Mouse (Mus musculus) mammary gland, adult 2 months (tissue): Measurements from ENCODE around the gene Nr2f6. TPM values are rescaled to one million over a fixed set of nuclear protein-coding genes. Genes with fewer than 3 reads are reported as not detected.

Source experiments
- polyA plus RNA-seq: library from polyadenylated mRNA; depleted of rRNA; stranded (reverse); fragments of >200 nt; gene quantifications from 2 replicates; pipeline ENCODE4 v1.2.3, GENCODE M21; 2012; ENCODE audit warnings: low replicate concordance; rRNA removed

The Nr2f6 gene
- polyA plus RNA-seq: 95.9 and 259 TPM in 2 replicates

DNA sequence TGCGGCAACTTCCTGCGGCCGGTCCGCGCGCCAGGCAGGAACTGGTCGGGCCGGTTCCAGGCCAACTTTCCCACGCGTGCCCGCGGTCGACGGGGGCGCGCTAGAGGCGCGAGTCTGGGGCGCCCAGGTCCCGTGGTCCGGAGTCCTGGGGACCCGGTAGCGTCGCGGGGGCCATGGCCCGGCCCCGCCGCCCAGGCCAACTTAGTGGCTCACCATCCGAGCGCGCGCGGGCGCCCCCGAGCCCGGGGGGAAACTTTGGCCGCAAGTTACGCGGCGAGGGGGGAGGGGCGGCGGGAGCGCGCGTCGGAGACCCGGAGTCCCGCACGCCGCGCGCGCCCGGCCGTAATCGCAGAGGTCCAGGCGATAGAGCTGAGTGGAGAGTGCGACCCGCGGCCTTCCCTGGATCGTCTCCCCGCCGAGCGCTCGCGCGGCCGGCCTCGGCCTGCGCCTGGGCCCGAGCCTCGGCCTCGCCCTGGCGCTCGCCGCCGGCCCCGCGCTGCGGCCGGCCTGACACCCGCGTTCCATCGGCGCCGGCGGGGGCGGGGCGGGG, at the start of gene Nr2f6:
Gene Nr2f6 (minus strand): TSS at position 540 of the 550 bp plus-strand sequence.

DNA sequence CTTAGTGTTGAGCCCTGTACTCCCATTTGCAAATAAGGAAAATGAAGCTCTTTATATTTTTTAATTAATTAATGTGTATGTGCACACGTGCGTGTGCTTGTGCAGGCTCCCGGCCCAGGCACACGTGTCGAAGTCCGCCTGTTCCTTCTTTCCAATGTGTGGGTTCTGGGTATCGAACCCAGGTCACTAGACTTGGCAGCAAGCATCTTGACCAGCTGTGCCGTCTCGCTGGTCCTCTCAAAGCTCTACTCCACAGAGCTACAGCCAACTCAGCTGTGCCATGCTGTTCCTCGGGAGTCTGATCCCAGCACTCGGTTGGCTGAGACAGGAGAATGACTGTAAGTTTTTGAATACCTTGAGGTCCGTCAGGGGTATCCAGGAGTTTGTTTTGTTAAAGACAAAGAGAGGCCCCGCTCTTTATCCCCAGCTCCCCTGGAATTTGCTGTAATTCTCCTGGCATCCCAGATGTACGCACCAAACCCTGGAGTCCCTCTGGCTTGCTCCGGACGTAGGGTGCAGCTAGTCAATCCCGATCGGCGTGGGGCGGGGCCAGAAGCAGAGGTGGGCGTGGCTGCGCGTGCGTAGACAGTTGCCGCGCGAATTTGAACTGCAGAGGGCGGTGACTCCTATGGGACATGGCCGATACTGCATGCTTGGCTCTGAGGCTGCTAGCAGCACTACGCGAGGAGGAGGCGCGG, 23.8 kb upstream of the Nr2f6 start, which contains the start of gene Ankle1:
Gene Ankle1 (plus strand): TSS at position 610 of the 698 bp plus-strand sequence.

DNA sequence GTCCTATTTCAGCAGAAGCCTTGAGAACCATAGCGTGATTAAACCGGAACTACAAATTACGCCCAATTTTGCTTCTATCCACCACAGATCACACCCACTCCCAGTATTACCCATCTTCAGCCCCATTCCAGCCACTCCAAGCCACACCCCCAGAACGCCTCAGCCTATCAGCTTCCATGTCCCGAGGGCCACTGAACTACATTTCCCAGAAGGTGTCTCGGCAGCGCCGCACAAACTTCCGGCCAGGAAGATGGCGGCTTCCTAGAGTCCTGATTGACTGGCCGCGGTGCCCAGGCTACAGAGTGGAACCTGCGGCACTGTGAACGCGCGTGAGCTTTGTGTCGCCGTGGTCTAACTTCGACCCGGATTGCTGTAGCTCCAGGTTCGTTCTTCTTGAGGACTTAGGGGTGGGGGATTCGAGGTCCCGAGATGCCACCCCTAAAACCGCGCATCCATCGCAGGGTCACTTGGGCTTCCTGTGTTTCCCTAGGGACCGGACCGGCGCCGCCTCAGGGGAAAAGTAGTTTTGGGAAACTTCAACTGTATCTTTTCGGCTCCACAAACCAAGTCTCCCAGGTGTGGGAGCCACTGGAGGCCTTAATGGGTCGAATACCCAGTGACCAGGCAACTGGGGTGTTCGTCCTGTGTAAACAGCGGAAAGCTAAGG, 15.0 kb upstream of the Nr2f6 start, which contains the start of gene Babam1:
Gene Babam1 (plus strand): TSS at position 223 of the 667 bp plus-strand sequence.

DNA sequence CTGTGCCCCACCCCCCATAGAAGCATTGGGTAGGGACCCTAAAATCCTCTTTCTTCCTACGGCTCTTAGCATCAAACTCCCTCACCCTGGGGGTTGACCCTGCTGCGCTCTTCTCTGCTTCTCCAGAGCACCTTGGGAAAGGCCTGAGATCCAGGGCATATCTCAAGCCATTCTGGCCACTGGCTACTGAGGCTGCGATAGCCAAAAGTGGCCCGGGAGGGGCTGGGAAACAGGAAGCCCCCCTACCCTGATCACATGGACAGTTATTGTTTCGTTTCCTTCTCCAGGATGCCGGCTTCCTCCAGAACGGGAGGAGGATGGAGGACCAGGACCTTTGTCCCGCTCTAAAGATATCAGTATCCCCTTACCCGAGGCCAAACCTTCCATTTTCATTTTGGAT, 13.9 kb upstream of the Nr2f6 start, which contains the start of gene Ushbp1:
Gene Ushbp1 (minus strand): TSS at position 174 of the 400 bp plus-strand sequence.

DNA sequence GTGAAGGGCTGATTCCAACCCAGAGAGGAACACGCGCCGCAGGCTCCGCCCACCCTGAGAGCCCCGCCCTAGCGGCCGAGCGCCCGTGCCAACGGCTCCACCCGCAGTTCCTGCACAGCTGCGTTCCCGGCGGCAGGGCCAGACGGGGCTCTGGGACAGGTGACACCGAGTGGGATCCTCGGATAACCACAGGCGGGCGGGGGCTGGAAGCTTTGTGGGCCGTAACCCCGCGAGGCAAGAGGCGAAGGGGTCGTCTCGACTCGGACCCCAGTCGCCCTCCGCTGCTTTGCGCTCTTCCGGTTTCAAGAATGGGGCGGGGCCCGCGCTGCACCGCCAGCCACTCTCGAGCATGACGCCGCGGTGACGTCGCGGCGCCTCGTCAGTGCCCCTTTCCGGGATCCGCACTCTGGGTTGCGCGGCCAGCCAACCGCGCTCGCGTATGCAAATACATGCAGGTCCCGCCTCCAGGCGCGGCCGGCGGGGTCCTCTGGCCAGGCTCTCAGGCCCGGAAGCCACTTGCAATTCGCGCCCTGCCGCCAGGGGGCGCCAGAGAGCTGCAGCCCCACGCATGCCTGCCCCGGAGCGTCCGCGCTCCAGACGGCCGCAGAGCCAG, 10.4 kb downstream of the Nr2f6 start, which contains the start of gene Ocel1:
Gene Ocel1 (plus strand): TSS at position 63 of the 613 bp plus-strand sequence.

DNA sequence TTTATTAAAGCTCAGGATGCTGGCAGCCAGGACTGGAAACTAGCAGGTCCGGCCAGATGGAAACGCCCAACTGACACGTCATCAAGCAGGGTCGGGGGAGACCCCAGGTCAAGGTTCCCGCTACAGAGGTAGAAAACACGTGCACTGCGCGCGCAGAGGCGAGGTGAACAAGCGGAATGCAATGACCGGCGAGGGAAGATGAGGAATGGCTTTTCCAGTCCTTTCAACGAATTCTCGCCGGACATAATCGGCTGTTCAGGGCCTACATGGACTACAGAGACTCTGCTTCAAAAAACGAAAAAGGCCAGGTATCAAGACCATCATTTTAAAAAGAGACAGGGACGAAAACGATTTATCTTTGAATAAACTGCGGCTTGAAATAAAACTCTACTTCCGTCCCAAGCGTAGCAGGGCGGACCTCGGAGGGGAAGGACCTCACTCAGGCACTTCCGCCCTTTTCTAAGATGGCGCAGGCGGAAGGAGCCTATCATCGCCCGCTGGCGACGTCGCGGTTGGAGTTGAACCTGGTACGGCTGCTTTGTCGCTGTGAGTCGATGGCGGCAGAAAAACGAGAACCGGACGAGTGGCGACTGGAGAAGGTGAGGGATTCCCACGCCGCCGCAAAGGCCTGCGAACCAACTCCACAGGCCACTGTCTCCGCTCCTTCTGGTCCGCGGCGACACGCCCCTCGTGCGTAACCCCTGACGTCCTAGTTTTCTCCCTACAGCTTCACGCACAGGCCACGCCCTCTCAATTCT, 14.8 kb downstream of the Nr2f6 start, which contains the start of gene Use1:
Gene Use1 (plus strand): TSS at position 78 of the 758 bp plus-strand sequence.

Other genes starting within 250 kb of the Nr2f6 start
- gene Myo9b, start 109.2 kb downstream of the Nr2f6 start, polyA plus RNA-seq: 24.5 and 47.1 TPM in 2 replicates
- gene Haus8, start 109.0 kb downstream of the Nr2f6 start, polyA plus RNA-seq: 5.6 and 6.6 TPM in 2 replicates
- gene Use1, start 15.1 kb downstream of the Nr2f6 start, polyA plus RNA-seq: 109 and 116 TPM in 2 replicates
- gene Ocel1, start 10.7 kb downstream of the Nr2f6 start, polyA plus RNA-seq: 13.0 and 27.0 TPM in 2 replicates
- 70.7 and 71.1 TPM in 2 replicates for gene Ushbp1, start 13.8 kb upstream of the Nr2f6 start, polyA plus RNA-seq
- gene Babam1, start 14.9 kb upstream of the Nr2f6 start, polyA plus RNA-seq: 123 and 158 TPM in 2 replicates
- gene Ankle1, start 24.1 kb upstream of the Nr2f6 start, polyA plus RNA-seq: 1.8 and 3.0 TPM in 2 replicates
- 39.7 and 88.0 TPM in 2 replicates for gene Abhd8, start 81.7 kb upstream of the Nr2f6 start, polyA plus RNA-seq
- gene Mrpl34, start 83.0 kb upstream of the Nr2f6 start, polyA plus RNA-seq: 109 and 185 TPM in 2 replicates
- gene Dda1, start 87.2 kb upstream of the Nr2f6 start, polyA plus RNA-seq: 103 and 108 TPM in 2 replicates
- 20.8 and 48.1 TPM in 2 replicates for gene Ano8, start 104.0 kb upstream of the Nr2f6 start, polyA plus RNA-seq
- gene Gtpbp3, start 106.1 kb upstream of the Nr2f6 start, polyA plus RNA-seq: 27.0 and 51.9 TPM in 2 replicates
- 191 and 472 TPM in 2 replicates for gene Plvap, start 129.8 kb upstream of the Nr2f6 start, polyA plus RNA-seq
- 0.23 TPM in 1 of 2 replicates, not detected in the other for gene Ccdc194, start 143.8 kb upstream of the Nr2f6 start, polyA plus RNA-seq
- 243 and 517 TPM in 2 replicates for gene Bst2, start 155.5 kb upstream of the Nr2f6 start, polyA plus RNA-seq
- gene Mvb12a, start 161.0 kb upstream of the Nr2f6 start, polyA plus RNA-seq: 101 and 186 TPM in 2 replicates
- 3.2 and 6.8 TPM in 2 replicates for gene Tmem221, start 176.9 kb upstream of the Nr2f6 start, polyA plus RNA-seq
- gene Nxnl1, start 184.6 kb upstream of the Nr2f6 start, polyA plus RNA-seq: 0.63 and 0.92 TPM in 2 replicates
- gene Slc27a1, start 186.9 kb upstream of the Nr2f6 start, polyA plus RNA-seq: 854 and 1,064 TPM in 2 replicates
- 137 and 341 TPM in 2 replicates for gene Pgls, start 210.2 kb upstream of the Nr2f6 start, polyA plus RNA-seq
- gene Fam129c, start 215.7 kb upstream of the Nr2f6 start, polyA plus RNA-seq: 7.2 and 22.1 TPM in 2 replicates
- gene Colgalt1, start 229.0 kb upstream of the Nr2f6 start, polyA plus RNA-seq: 159 and 238 TPM in 2 replicates